Mouse (Mus musculus) G1E (cell line): ENCODE measurements around the gene Tacc2.

ENCODE experiments used
- CTCF ChIP-seq: IDR thresholded peaks from 2 replicates; pipeline ENCODE4 v1.5.1; 2012; ENCODE audit warnings: low read depth, low read length, inconsistent platforms, mixed read lengths
- GATA1 ChIP-seq: IDR thresholded peaks from 2 replicates; pipeline ENCODE4 v1.6.1; 2012; ENCODE audit warnings: borderline replicate concordance, low read length, inconsistent platforms, mixed read lengths
- POLR2AphosphoS5 ChIP-seq: IDR thresholded peaks from 2 replicates; pipeline ENCODE4 v1.6.1; 2012; ENCODE audit warnings: low read depth, low read length, inconsistent platforms; ENCODE audit not compliant: insufficient replicate concordance
- TAL1 ChIP-seq: conservative IDR thresholded peaks from 2 replicates; pipeline ENCODE4 v1.6.1; 2012; ENCODE audit warnings: low read depth, low read length, inconsistent platforms, mixed read lengths

GRCm38 (mm10) chr7:130621068-130621467, 43.8 kb downstream of the Tacc2 start:
- TF ChIP-seq GATA1 (no peak), CTCF (no peak), POLR2AphosphoS5 (no peak), TAL1 (no peak)
